Mouse (Mus musculus): Measurements from ENCODE around the gene Hoxc9. TPM values are rescaled to one million over a fixed set of nuclear protein-coding genes. Genes with fewer than 3 reads are reported as not detected.

The Hoxc9 gene
- polyA plus RNA-seq, 2 experiments = 0.03 TPM; not detected in 1

- H3K36me3 ChIP-seq (replicated peaks; ENCODE audit: control insufficient read depth, insufficient read depth, low read depth) = no peaks in the 10 kb centered on the region
- H3K9me3 ChIP-seq (ENCODE audit: control insufficient read depth, low read length) = no peaks in the 10 kb centered on the region
- no peak within 1 kb of the TSS for H3K4me2 ChIP-seq (ENCODE audit: low read depth)
- H3K4me1 ChIP-seq (replicated peaks; ENCODE audit: control insufficient read depth in 2 of 2, insufficient read depth in 2 of 2, low read length in 1 of 2) = no peaks in the 10 kb centered on the region
- DNase-seq (ENCODE audit: low read depth in 3 of 3, low spot score in 3 of 3) (no peak), ATAC-seq (ENCODE audit: insufficient read depth) (no peak)
- no peak within 1 kb of the TSS for H3K9ac ChIP-seq (replicated peaks)
- TF ChIP-seq CTCF (IDR thresholded peaks at IDR 0.05; ENCODE audit: low read depth) (no peak), EP300 (IDR thresholded peaks at IDR 0.05; ENCODE audit: low read depth) (no peak)
- peaks cover 95% of the 10 kb centered on the region for H3K27me3 ChIP-seq (ENCODE audit: control insufficient read depth, insufficient read depth, low read length)
- H3K4me3 ChIP-seq (ENCODE audit: insufficient read depth in 1 of 2, low read depth in 2 of 2, low read length in 2 of 2) = no peak within 1 kb of the TSS
- WGBS (ENCODE audit: insufficient replicate concordance) = 2% methylated on average over 68 of the region's 69 CpGs
- H3K27ac ChIP-seq = no peak within 1 kb of the TSS
Observed at GRCm38 (mm10) chr15:102990461-102991397, 14.5 kb downstream of the Hoxc9 start, which contains the start of gene Hoxc8. Hoxc8 (plus strand) TSS chr15:102990607.

- no peaks in the 10 kb centered on the region for H3K9me3 ChIP-seq (ENCODE audit: control insufficient read depth, low read length)
- DNase-seq (ENCODE audit: low read depth in 3 of 3, low spot score in 3 of 3) (no peak), ATAC-seq (ENCODE audit: insufficient read depth) (no peak)
- no peaks in the 10 kb centered on the region for H3K36me3 ChIP-seq (replicated peaks; ENCODE audit: control insufficient read depth, insufficient read depth, low read depth)
- H3K4me3 ChIP-seq (ENCODE audit: insufficient read depth in 1 of 2, low read depth in 2 of 2, low read length in 2 of 2) = no peak overlapping the region
- H3K27ac ChIP-seq = no peak overlapping the region
- whole genome bisulfite sequencing (ENCODE audit: insufficient replicate concordance) = 7% methylated on average over 7 of the region's 7 CpGs
- H3K4me1 ChIP-seq (replicated peaks; ENCODE audit: control insufficient read depth in 2 of 2, insufficient read depth in 2 of 2, low read length in 1 of 2) = no peaks in the 10 kb centered on the region
- H3K4me2 ChIP-seq (ENCODE audit: low read depth) = no peak overlapping the region
- H3K9ac ChIP-seq (replicated peaks) = no peak overlapping the region
- TF ChIP-seq CTCF (IDR thresholded peaks at IDR 0.05; ENCODE audit: low read depth) (no peak), EP300 (IDR thresholded peaks at IDR 0.05; ENCODE audit: low read depth) (no peak)
- peaks cover 95% of the 10 kb centered on the region for H3K27me3 ChIP-seq (ENCODE audit: control insufficient read depth, insufficient read depth, low read length)
Observed at GRCm38 (mm10) chr15:102991782-102992181, 15.5 kb downstream of the Hoxc9 start.

- no peak overlapping the region for H3K9ac ChIP-seq (replicated peaks)
- no peaks in the 10 kb centered on the region for H3K4me1 ChIP-seq (replicated peaks; ENCODE audit: control insufficient read depth in 2 of 2, insufficient read depth in 2 of 2, low read length in 1 of 2)
- WGBS (ENCODE audit: insufficient replicate concordance) = 1% methylated on average over 11 of the region's 11 CpGs
- ATAC-seq (ENCODE audit: insufficient read depth) (no peak), DNase-seq (ENCODE audit: low read depth in 3 of 3, low spot score in 3 of 3) (no peak)
- no peak overlapping the region for H3K4me3 ChIP-seq (ENCODE audit: insufficient read depth in 1 of 2, low read depth in 2 of 2, low read length in 2 of 2)
- no peak overlapping the region for H3K27ac ChIP-seq
- no peaks in the 10 kb centered on the region for H3K9me3 ChIP-seq (ENCODE audit: control insufficient read depth, low read length)
- no peak overlapping the region for H3K4me2 ChIP-seq (ENCODE audit: low read depth)
- H3K36me3 ChIP-seq (replicated peaks; ENCODE audit: control insufficient read depth, insufficient read depth, low read depth) = no peaks in the 10 kb centered on the region
- H3K27me3 ChIP-seq (ENCODE audit: control insufficient read depth, insufficient read depth, low read length) = peaks cover 95% of the 10 kb centered on the region
- no peak for TF ChIP-seq EP300 (IDR thresholded peaks at IDR 0.05; ENCODE audit: low read depth)
- no peak for TF ChIP-seq CTCF (IDR thresholded peaks at IDR 0.05; ENCODE audit: low read depth)
Observed at GRCm38 (mm10) chr15:102992206-102992605, 16.0 kb downstream of the Hoxc9 start.

- no peaks in the 10 kb centered on the region for H3K4me1 ChIP-seq (replicated peaks; ENCODE audit: control insufficient read depth in 2 of 2, insufficient read depth in 2 of 2, low read length in 1 of 2)
- no peak overlapping the region for H3K4me3 ChIP-seq (ENCODE audit: insufficient read depth in 1 of 2, low read depth in 2 of 2, low read length in 2 of 2)
- ATAC-seq (ENCODE audit: insufficient read depth) (no peak), DNase-seq (ENCODE audit: low read depth in 3 of 3, low spot score in 3 of 3) (no peak)
- H3K9ac ChIP-seq (replicated peaks) = no peak overlapping the region
- no peak overlapping the region for H3K27ac ChIP-seq
- TF ChIP-seq CTCF (IDR thresholded peaks at IDR 0.05; ENCODE audit: low read depth) = no peak
- TF ChIP-seq EP300 (IDR thresholded peaks at IDR 0.05; ENCODE audit: low read depth) = no peak
- 5% methylated on average over 3 of the region's 3 CpGs for WGBS (ENCODE audit: insufficient replicate concordance)
- H3K9me3 ChIP-seq (ENCODE audit: control insufficient read depth, low read length) = no peaks in the 10 kb centered on the region
- H3K36me3 ChIP-seq (replicated peaks; ENCODE audit: control insufficient read depth, insufficient read depth, low read depth) = no peaks in the 10 kb centered on the region
- H3K27me3 ChIP-seq (ENCODE audit: control insufficient read depth, insufficient read depth, low read length) = peaks cover 95% of the 10 kb centered on the region
- H3K4me2 ChIP-seq (ENCODE audit: low read depth) = no peak overlapping the region
Observed at GRCm38 (mm10) chr15:102992863-102993262, 16.6 kb downstream of the Hoxc9 start.

GRCm38 (mm10) chr15:102996548-102996947 lies 20.3 kb downstream of the Hoxc9 start:
- Histone ChIP-seq H3K4me1 (replicated peaks; ENCODE audit: control insufficient read depth in 2 of 2, insufficient read depth in 2 of 2, low read length in 1 of 2) (no peaks in the 10 kb centered on the region), H3K4me2 (ENCODE audit: low read depth) (no peak overlapping the region), H3K9me3 (ENCODE audit: control insufficient read depth, low read length) (no peaks in the 10 kb centered on the region), H3K27me3 (ENCODE audit: control insufficient read depth, insufficient read depth, low read length) (peaks cover 96% of the 10 kb centered on the region), H3K36me3 (replicated peaks; ENCODE audit: control insufficient read depth, insufficient read depth, low read depth) (no peaks in the 10 kb centered on the region), H3K4me3 (ENCODE audit: insufficient read depth in 1 of 2, low read depth in 2 of 2, low read length in 2 of 2) (no peak overlapping the region), H3K27ac (no peak overlapping the region), H3K9ac (replicated peaks) (no peak overlapping the region)
- TF ChIP-seq EP300 (IDR thresholded peaks at IDR 0.05; ENCODE audit: low read depth) (no peak), CTCF (IDR thresholded peaks at IDR 0.05; ENCODE audit: low read depth) (no peak)
- no peak for ATAC-seq (ENCODE audit: insufficient read depth)
- no peak for DNase-seq (ENCODE audit: low read depth in 3 of 3, low spot score in 3 of 3)
- WGBS (ENCODE audit: insufficient replicate concordance) = 4% methylated on average over 9 of the region's 9 CpGs
